Mouse (Mus musculus) neutrophil, adult 5-6 weeks (primary cell): Measurements from ENCODE around the gene Pdss2. TPM values are rescaled to one million over a fixed set of nuclear protein-coding genes. Genes with fewer than 3 reads are reported as not detected.

ENCODE experiments used
- ATAC-seq: fragments of 151-379, 151-347 bp; 2 replicates; pipeline ENCODE4 v1.8.0; 2017; ENCODE audit warnings: mild to moderate bottlenecking, moderate TSS enrichment; ENCODE audit not compliant: insufficient number of reproducible peaks, poor library complexity, low FRiP score, severe bottlenecking; ENCODE audit errors: extremely low read depth
- total RNA-seq: library from RNA; stranded (forward); fragments of 200-1000 nt; gene quantifications from 2 replicates; pipeline ENCODE4 v1.2.3, GENCODE M21; 2017

Gene Pdss2
- total RNA-seq, 1 experiment from 2014 or later, result 12.9 TPM

- no peak for ATAC-seq
Measured at GRCm38 (mm10) chr10:43490846-43491245, 269.6 kb downstream of the Pdss2 start.

DNA sequence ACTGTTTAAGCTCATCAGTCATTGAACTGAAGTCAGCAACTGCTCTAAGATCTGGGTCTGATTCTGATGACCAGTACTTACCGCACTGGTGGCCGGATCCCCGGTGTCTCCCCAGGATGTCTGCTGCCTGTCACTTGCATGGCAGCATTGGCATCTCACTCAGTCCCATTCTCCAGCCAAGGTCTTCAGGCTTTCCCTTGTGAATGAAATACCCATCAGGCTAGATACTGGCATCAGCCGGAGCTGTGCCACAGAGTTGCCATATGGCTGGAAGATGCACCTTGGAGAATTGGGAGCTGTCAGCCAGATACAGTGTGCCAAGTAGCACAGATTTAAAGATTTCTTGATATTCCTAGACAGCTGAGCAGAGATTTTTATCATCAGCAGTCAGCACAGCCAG lies 281.3 kb downstream of the Pdss2 start:
- ATAC-seq, result no peak

DNA sequence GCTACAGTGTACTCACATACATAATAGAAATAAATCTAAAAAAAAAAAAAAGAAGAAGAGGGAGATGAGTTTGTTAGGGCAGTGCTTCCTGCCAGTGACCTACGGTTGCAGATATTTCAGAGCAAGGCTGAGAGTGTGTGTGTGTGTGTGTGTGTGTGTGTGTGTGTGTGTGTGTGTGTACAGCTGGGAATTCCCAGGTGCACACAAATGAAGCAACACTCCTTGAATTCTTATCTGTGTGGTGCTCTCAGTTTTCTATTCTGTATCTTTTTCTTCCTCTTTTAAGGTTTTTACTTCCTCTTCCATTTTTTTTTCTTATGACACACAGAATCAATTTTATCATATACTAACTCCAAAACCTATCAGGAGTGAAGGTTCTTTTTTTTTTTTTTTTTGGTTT lies 283.0 kb downstream of the Pdss2 start:
- ATAC-seq, result no peak

GRCm38 (mm10) chr10:43507051-43507450 lies 285.8 kb downstream of the Pdss2 start:
- no peak for ATAC-seq

DNA sequence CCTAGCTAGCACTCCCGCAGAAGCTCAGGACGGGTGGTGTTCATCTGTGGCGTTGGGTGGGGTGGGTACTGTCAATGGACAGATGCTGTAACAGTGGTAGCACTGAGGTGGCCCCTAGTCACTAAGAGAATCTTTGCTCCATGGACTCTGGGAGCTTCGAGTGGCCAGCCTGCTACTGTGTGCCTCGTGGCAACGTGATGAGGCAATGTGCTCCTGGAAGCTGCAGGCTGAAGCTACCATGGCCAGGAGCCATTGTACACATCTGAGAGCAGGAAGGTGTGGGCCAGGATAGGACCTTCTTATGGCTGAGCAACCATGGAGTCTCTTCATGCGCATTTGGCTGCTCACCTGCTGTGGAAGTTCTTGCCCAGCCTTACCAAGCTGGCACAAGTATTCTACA lies 287.9 kb downstream of the Pdss2 start:
- ATAC-seq, result no peak

DNA sequence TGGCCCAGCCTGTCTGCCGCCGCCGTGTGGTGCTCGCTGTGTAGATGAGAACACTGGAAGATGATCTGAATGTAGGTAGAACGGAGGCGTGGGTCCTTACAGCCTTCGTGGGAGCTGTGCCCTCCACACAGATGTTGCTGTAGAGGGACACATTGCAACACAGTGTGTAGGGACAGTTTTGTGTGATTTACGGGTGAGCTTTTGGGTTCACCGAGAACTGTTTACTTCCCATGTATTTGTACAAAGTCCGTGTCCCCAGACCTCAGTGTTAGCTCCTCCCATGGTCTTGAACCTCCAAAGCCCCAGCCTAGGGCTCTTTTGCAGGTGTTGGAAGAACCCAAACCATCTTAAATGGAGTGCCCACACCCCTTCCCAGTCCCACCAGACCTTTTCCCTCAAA lies 291.7 kb downstream of the Pdss2 start:
- no peak for ATAC-seq

Other genes starting within 250 kb of the Pdss2 start
- not detected in 2 replicates for gene Sobp, start 47.0 kb upstream of the Pdss2 start, total RNA-seq
- gene 9030612E09Rik, start 46.8 kb upstream of the Pdss2 start, total RNA-seq, result not detected in 2 replicates